Mouse (Mus musculus) brain, embryonic 14.5 days (tissue): ENCODE results near the gene Rassf3. TPM values are rescaled to one million over a fixed set of nuclear protein-coding genes. Genes with fewer than 3 reads are reported as not detected.

Experiments used
- DNase-seq: peaks from one replicate; pipeline ENCODE4 v3.0.0-alpha.2; 2011; ENCODE audit warnings: low read depth
- CTCF ChIP-seq: fragments of 200-500 bp; IDR thresholded peaks from 2 replicates; pipeline ENCODE4 v1.5.1; 2012; ENCODE audit warnings: inconsistent platforms, mild to moderate bottlenecking, moderate library complexity, borderline replicate concordance; ENCODE audit not compliant: insufficient read depth, insufficient read length; ENCODE audit errors: extremely low read depth
- POLR2A ChIP-seq: fragments of 200-500 bp; IDR thresholded peaks from 2 replicates; pipeline ENCODE4 v1.6.1; 2012; ENCODE audit warnings: mild to moderate bottlenecking, inconsistent platforms, borderline replicate concordance; ENCODE audit not compliant: poor library complexity, insufficient read depth, insufficient read length, severe bottlenecking; ENCODE audit errors: extremely low read depth
- polyA plus RNA-seq: library from polyadenylated mRNA; depleted of rRNA; stranded (reverse); fragments of >200 nt; gene quantifications from 2 replicates; pipeline ENCODE4 v1.2.3, GENCODE M21; 2012

The Rassf3 gene
- polyA plus RNA-seq, 1 experiment = 7.3 TPM

- DNase-seq = no peak
- no peak for TF ChIP-seq CTCF
- TF ChIP-seq POLR2A = no peak
Observed at GRCm38 (mm10) chr10:121455517-121455916, 20.6 kb downstream of the Rassf3 start.

GRCm38 (mm10) chr10:121454708-121455475, 21.3 kb downstream of the Rassf3 start:
- TF ChIP-seq POLR2A = no peak
- TF ChIP-seq CTCF = no peak
- DNase-seq = no peak

DNA sequence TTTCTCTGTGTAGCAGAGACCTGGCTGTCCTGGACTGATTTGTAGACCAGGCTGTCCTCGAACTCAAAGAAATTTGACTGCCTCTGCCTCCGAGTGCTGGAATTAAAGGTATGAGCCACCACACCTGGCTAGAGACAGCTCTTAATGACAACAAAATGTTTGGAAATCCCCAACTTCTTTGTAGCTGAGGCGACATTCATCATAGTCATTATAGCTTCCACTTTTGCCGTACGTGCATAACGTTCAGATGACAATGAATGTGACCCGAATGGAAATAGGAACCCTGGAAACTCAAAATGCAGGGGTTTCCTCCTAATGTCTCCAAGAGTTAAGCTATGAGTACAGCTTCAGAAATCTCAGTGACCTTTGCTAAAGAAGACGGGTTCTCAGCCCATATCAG, 22.1 kb downstream of the Rassf3 start:
- no peak for DNase-seq
- TF ChIP-seq CTCF = no peak
- no peak for TF ChIP-seq POLR2A

- no peak for DNase-seq
- TF ChIP-seq CTCF = no peak
- no peak for TF ChIP-seq POLR2A
Observed at GRCm38 (mm10) chr10:121445808-121446207, 30.3 kb downstream of the Rassf3 start.

DNA sequence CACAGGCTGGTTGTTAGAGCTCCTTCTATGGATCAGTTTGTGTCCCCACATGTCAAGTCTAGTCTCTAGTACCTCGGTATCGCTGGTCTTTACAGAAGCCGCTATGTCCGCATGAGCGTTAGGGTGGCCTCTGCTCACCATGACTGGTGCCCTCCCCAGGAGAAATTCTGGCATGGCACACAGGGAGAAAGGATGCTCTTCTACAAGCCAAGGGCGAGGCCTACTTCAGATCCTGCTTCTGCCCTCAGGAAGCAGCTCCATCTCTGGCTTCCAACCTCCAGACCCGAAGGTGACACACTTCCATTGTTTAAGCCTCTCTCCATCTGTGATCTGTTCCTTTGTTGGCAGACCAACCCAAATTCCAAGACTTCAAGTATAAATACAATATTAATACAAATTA, 31.9 kb downstream of the Rassf3 start:
- no peak for DNase-seq
- TF ChIP-seq CTCF (no peak), POLR2A (no peak)

GRCm38 (mm10) chr10:121443791-121444190, 32.4 kb downstream of the Rassf3 start:
- DNase-seq = no peak
- no peak for TF ChIP-seq CTCF
- TF ChIP-seq POLR2A = no peak

GRCm38 (mm10) chr10:121439310-121439731, 36.8 kb downstream of the Rassf3 start:
- DNase-seq = no peak
- TF ChIP-seq CTCF = no peak
- TF ChIP-seq POLR2A = no peak

DNA sequence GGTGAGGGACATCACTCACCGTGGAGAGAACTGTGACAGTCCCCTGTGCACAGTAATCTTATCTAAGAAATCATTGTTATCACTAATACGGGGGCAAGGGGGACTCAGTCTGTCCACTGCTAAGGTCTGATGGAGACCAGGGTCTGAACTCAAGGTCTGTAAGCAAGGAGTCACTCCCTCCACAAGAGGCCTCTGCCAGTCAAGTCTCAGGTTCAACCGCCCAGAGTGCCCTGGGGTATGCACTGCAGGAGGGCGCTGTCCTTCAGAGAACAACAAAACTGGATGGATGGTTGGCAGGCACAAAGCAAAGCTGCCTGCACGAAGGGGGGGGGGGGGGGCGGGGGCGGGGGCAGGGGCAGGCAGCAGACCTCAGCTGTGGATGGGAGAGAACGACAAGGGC, 38.0 kb downstream of the Rassf3 start:
- TF ChIP-seq CTCF = no peak
- no peak for TF ChIP-seq POLR2A
- no peak for DNase-seq

GRCm38 (mm10) chr10:121436693-121437092, 39.5 kb downstream of the Rassf3 start:
- TF ChIP-seq CTCF = no peak
- DNase-seq = no peak

- TF ChIP-seq CTCF (no peak), POLR2A (no peak)
Observed at GRCm38 (mm10) chr10:121436258-121436645, 39.9 kb downstream of the Rassf3 start.

DNA sequence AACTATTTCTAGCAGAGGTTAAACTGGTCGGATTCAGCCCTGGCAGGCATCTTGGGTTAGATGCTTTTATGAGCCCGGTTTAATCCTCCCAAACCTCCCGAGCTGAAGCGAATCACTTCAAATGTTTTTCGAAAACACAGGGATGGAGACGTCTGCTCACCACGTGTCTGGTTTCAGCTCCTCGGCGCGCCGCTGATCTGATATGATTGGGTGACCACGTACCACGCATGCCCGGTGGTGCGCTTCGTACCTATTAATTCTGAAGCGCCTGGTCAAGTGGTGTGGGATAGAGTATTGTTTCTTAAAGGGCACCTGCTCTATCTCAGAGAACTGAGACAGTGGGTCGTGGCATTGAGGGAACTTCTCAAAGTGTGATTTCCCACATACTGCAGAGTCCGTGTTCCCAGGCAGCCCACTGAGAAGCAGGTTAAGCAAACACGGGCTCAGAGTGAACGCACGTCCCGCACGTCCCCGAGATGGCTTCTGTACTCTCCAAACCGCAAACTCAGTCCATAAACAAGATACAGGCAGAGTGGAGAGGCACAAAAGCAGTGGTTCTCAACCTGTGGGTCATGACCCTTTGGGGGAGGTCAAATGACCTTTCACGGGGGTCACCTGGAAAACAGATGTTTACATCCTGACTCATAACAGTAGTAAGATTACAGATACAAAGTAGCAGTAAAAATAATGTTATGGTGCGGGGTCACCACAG, 40.4 kb downstream of the Rassf3 start:
- TF ChIP-seq POLR2A = no peak
- TF ChIP-seq CTCF = no peak

More at GRCm38 (mm10) chr10:121436258-121436645, 39.9 kb downstream of the Rassf3 start:
- DNase-seq = no peak

More for the DNA sequence above, 40.4 kb downstream of the Rassf3 start:
- no peak for DNase-seq
